Mouse (Mus musculus): ENCODE measurements at regions not wholly inside any gene's neighbourhood (a gene's known extent, or its start where the extent isn't known, plus 50 kb on each side); places are given as distances from the start of the nearest gene placed in this dataset.
"Not testable (repeated sequence)": the region's sequence is repeated elsewhere in the genome, so short reads cannot be mapped to it uniquely, and the experiment has no call there.

GRCm38 (mm10) chr5:64702404-64702803, 100.8 kb upstream of the Klf3 start:
- DNase-seq: not testable (repeated sequence)

DNA sequence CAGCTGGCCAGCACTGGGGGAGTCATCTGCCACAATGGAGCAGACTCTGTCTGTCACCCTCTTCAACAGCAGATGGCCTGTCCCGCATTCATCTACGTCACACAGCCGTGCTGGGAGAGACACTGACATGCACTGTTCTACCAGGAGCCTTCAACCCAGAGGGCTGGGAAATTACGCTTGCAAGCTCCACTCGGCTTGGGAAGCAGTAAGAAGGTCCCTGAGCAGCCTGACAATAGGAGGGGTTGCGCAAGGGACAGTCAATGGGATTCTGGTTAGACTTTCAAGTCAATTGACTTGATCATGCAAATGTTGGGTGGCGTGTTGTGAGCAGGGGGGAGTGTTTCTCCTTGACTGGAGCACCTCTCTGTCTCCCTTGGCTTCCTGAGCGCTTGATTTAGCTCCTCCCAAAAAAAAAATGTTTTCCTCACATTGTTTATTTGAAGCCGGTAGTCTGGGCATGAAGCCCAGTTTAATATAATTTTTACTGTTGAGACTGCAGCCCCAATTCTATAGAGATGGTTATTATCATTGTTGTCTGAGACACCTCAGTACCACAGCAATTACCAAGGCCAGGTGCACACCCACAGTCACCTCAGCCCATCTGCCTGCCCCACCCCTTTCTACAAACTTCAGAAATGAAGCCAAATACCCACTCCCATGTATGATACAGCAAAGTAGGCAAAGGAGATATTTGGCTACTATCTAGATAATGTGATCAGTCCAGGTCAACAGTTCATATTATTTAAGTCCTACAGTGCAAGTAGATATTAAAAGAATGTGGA, 99.9 kb upstream of the Klf3 start:
- no peak for DNase-seq

DNA sequence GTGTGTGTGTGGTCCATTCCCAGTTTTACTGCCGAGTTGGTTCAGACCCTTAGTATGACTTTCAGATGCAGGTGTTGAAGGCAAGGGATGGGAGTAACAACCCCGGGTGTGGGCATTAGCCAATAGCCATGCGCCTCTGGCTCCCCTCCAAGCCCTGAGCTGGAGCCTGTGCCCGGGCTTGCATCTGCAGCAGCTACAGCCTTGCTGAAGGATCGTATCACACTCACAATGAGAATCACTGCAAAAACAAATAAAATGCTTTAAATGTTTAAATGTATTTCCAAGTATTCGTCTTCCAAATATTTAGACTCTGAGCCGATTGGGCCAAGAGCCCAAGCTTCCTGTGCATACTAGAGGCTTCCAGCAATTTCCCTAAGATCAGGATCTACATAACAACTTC, 99.0 kb upstream of the Klf3 start:
- DNase-seq: no peak

GRCm38 (mm10) chr5:64706586-64706985, 96.6 kb upstream of the Klf3 start:
- no peak for DNase-seq

DNA sequence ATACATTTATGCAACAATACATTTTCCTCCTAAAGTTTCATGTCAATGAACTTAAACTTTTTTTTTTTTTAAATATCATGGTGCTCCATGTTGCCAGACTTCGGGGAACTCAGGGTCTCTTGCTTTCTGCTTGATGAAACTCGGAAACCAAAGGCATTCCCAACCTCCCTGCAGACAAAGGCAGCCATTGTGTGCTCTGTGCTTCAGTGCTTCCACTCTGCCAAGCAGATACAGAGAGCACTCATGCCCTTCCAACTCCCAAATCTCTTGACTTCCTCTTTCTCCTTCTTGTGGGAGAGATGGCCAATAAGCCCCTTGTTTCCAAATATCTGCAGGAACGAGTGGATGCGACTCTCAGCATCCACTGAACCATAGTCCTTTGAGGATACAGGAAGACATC, 94.0 kb upstream of the Klf3 start:
- DNase-seq: no peak

DNA sequence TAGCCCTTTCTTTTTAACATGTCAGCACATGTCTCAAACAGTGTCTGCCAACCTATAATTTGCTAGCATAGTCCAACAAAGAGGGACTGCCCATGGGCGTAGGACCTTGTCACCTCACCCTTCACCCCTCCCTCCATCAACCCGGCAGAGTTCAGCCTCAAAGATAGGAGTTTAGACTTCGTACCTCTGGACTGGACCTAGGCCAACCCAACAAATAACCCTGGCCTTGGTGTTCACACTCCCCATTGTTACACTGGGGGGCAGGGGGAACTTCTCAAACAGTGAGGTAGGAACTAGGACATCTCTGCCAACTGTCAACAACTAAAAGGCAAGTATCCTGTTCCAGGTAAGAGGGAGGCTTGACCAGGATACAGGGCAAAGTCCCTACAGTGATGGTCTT, 93.0 kb upstream of the Klf3 start:
- no peak for DNase-seq

- no peak for DNase-seq
Measured at GRCm38 (mm10) chr5:64710968-64711367, 92.2 kb upstream of the Klf3 start.

- DNase-seq: no peak
Measured at GRCm38 (mm10) chr5:64714221-64714653, 89.0 kb upstream of the Klf3 start.

DNA sequence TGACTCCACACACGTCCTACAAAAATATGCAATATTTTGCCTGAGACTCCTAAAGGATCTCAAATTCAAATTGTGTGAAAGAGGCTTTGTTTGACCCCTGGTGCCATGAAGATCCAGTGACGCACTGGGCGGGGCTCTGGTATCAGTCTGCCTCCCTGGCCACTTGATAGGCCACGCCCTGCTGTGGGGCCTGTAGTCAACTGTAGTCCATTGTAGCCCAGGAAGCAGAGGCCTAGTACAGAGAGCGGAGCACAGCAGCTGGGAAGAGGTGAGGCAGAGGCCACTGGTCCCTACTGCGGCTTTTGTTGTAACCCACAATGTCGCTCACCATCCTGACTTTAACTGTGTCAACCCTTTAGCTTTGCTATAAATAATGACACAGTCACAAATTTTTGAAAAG, 88.5 kb upstream of the Klf3 start:
- no peak for DNase-seq

GRCm38 (mm10) chr5:64716551-64716950, 86.6 kb upstream of the Klf3 start:
- DNase-seq: no peak

DNA sequence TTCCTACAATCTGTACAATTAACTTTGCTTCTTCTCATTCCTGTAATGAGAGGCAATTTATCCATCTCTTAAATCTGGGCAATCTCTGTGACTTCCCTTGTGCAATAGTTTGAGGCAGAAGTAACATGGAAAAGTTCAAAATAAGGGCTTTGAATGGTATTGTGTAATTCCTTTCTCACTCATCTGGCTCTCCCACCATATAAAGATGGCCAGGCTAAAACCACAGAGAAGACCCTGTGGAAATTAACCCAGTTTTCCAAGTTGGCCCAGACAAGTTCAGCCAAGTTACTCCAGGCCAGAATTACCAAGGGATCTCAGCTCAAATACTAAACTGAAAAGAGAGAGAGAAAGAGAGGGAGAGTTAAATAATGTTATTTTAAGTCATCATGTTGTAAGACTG, 81.0 kb upstream of the Klf3 start:
- no peak for DNase-seq

DNA sequence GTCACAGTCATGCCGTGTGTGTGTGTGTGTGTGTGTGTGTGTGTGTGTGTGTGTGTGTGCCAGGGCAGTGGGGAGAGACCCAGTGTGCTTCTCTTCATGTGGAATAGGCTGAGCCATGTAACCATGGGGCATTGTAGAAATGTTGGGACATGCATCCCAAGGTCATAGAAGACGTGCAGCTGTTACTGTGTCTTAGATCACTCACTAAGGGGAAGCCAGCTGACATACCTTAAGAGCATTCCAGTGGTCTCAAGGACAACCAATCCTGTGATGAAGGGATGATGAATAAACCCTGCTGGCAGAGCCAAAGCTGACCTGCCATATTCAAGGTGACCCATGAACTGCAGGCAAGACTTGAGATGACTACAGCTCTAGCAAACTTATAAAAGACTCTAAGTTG, 75.3 kb upstream of the Klf3 start:
- no peak for DNase-seq

DNA sequence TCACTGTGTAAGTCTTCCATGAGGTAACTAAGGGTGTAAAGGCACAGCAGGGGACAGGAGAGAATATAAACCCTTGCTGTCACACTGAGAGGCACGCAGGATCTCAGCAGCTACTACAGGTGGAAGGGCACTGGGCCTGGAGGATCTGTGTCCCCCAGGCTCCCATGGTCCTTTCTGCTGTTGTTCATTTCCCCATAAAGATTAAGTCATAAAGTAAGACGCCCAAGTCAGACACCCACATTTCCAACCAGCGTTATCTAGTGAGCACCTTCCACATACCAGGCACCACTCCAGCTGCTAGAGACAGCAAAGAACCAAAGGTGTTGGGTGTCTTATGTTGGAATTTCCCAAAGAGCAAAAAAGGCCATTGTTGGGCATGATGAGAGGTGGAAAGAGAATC, 70.8 kb upstream of the Klf3 start:
- no peak for DNase-seq

DNA sequence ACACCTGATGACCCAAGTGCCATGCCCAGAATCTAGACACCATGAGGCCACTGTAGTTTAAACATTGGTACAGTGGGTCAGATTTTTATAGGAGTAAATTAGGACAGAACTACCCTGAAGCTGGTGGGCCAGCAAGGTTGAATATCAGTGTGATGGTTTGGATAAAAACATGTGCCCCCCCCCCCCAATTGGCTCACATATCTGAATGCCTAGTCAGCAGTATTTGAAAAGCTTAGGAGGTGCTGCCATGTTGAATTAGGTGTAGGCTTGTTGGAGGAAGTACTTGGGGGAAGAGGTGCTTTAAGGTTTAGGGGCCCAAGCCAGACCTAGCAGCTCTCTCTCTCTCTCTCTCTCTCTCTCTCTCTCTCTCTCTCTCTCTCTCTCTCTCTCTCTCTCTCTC, 66.2 kb upstream of the Klf3 start:
- no peak for DNase-seq

GRCm38 (mm10) chr5:64738096-64738780, 65.0 kb upstream of the Klf3 start:
- no peak for DNase-seq

- no peak for DNase-seq
Measured at GRCm38 (mm10) chr5:64738781-64739310, 64.3 kb upstream of the Klf3 start.

- no peak for DNase-seq
Measured at GRCm38 (mm10) chr5:64739311-64740261, 63.6 kb upstream of the Klf3 start.

- DNase-seq: no peak
Measured at GRCm38 (mm10) chr5:64744041-64744440, 59.1 kb upstream of the Klf3 start.

DNA sequence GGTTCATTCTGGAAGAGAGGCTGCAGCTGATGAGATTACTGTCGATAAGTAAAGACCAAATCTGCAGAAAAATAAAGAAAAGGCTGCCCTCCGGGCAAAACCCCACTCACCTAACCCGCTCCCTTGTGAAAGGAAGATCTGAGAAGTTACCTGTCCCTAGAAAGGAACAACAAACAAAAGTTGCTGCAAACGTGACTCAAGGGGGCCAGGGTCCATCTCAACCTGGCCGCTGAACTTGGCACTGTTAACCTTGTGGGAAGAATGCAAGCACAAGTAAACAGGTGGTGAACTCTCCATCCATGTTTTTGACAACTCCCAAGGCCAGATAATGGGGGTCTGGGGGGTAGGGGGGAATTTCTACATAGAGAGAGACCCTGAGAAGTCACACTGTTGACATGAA, 58.7 kb upstream of the Klf3 start:
- DNase-seq: no peak

GRCm38 (mm10) chr5:64747461-64747860, 55.7 kb upstream of the Klf3 start:
- DNase-seq: no peak

GRCm38 (mm10) chr5:64749415-64750166, 53.6 kb upstream of the Klf3 start:
- DNase-seq: no peak

- DNase-seq: no peak
Measured at GRCm38 (mm10) chr5:64750406-64750805, 52.8 kb upstream of the Klf3 start.
